8 mouse cellular contexts compared by ENCODE assay signal in the genomic region with DNA sequence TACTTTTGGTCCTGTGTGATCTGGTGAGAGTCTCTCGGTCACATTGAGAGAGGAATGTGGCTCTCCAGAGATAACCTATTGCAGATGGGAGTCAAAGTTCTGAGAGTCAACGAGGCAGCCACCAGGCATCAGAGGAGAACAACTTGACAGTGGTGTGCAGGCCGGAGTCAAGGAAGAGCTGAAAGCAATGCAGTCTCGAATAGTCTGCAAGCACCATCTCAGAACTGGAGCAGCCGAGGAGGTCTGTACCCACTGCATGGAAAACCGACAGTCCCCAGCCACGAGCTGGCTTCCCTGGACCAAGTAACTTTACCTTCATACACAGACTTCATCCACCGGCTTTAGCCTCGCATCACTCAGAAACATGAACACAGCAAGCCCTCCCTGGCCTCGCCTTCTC. TPM values are rescaled to one million over a fixed set of nuclear protein-coding genes. Genes with fewer than 3 reads are reported as not detected.
DNase-seq lines count a peak whose midpoint lies in the region; ATAC-seq and TF ChIP-seq lines count a peak whose summit lies in the region.

No protein-coding gene starts in this region.

- peak overlapping the region; percentile 65 for H3K9ac ChIP-seq in heart, embryonic 15.5 days
- no peak overlapping the region; the same call in 1 of the 2 replicates for H3K9ac ChIP-seq in hindbrain, embryonic 16.5 days (ENCODE audit: low read depth, low read length)
- H3K9ac ChIP-seq in midbrain, embryonic 15.5 days, result peak overlapping the region; percentile 58; the same call in 1 of the 2 replicates

- ATAC-seq in heart, embryonic 15.5 days (replicated peaks; ENCODE audit: insufficient number of reproducible peaks, insufficient read depth, low FRiP score, low read depth), result no peak
- no peak for ATAC-seq in hindbrain, embryonic 16.5 days
- no peak for ATAC-seq in midbrain, embryonic 15.5 days (replicated peaks)

- no peak overlapping the region for H3K27ac ChIP-seq in heart, embryonic 15.5 days
- H3K27ac ChIP-seq in cortical plate, adult 2 months (ENCODE audit: insufficient read depth, low read length), result no peak overlapping the region
- H3K27ac ChIP-seq in hindbrain, embryonic 16.5 days (ENCODE audit: low read depth, low read length), result no peak overlapping the region
- no peak overlapping the region for H3K27ac ChIP-seq in midbrain, embryonic 15.5 days
- H3K27ac ChIP-seq in thymus, adult 2 months (ENCODE audit: control insufficient read depth, insufficient read depth, low read length), result no peak overlapping the region

- H3K4me1 ChIP-seq in heart, embryonic 15.5 days (replicated peaks), result peaks cover 21% of the 10 kb centered on the region
- peaks cover 5% of the 10 kb centered on the region; the same call in 1 of the 2 replicates for H3K4me1 ChIP-seq in cortical plate, adult 2 months (ENCODE audit: control insufficient read depth, insufficient read depth, low read length)
- H3K4me1 ChIP-seq in hindbrain, embryonic 16.5 days (ENCODE audit: control insufficient read depth, insufficient read depth, low read depth, low read length), result peaks cover 21% of the 10 kb centered on the region
- H3K4me1 ChIP-seq in midbrain, embryonic 15.5 days, result peaks cover 27% of the 10 kb centered on the region
- H3K4me1 ChIP-seq in thymus, adult 2 months (replicated peaks; ENCODE audit: control insufficient read depth, insufficient read depth, low read length), result peaks cover 11% of the 10 kb centered on the region

- peaks cover 39% of the 10 kb centered on the region for H3K36me3 ChIP-seq in heart, embryonic 15.5 days
- H3K36me3 ChIP-seq in hindbrain, embryonic 16.5 days (ENCODE audit: control insufficient read depth, insufficient read depth, low read length), result peaks cover 23% of the 10 kb centered on the region
- H3K36me3 ChIP-seq in midbrain, embryonic 15.5 days (replicated peaks), result peaks cover 25% of the 10 kb centered on the region
- peaks cover 21% of the 10 kb centered on the region for H3K36me3 ChIP-seq in thymus, adult 2 months (ENCODE audit: control insufficient read depth, insufficient read depth, low read length)

- no peak for TF ChIP-seq POLR2A in cortical plate, adult 2 months (IDR thresholded peaks at IDR 0.05; ENCODE audit: extremely low read depth, insufficient read depth, low read length)
- TF ChIP-seq POLR2A in thymus, adult 2 months (IDR thresholded peaks at IDR 0.05; ENCODE audit: control insufficient read depth, extremely low read depth, insufficient read depth, low read length, poor library complexity), result no peak

- no peaks in the 10 kb centered on the region for H3K9me3 ChIP-seq in heart, embryonic 15.5 days (replicated peaks)
- H3K9me3 ChIP-seq in hindbrain, embryonic 16.5 days (ENCODE audit: control insufficient read depth, low read length), result no peaks in the 10 kb centered on the region
- H3K9me3 ChIP-seq in midbrain, embryonic 15.5 days, result no peaks in the 10 kb centered on the region

- H3K27me3 ChIP-seq in heart, embryonic 15.5 days, result no peaks in the 10 kb centered on the region
- H3K27me3 ChIP-seq in hindbrain, embryonic 16.5 days (replicated peaks; ENCODE audit: control insufficient read depth, insufficient read depth, low read length), result no peaks in the 10 kb centered on the region
- no peaks in the 10 kb centered on the region for H3K27me3 ChIP-seq in midbrain, embryonic 15.5 days (replicated peaks)
- no peaks in the 10 kb centered on the region for H3K27me3 ChIP-seq in thymus, adult 2 months (ENCODE audit: control insufficient read depth, insufficient read depth, low read length)

- no peak for TF ChIP-seq CTCF in cortical plate, adult 2 months (IDR thresholded peaks at IDR 0.05; ENCODE audit: extremely low read depth, insufficient read depth, low read length)
- no peak for TF ChIP-seq CTCF in thymus, adult 2 months (IDR thresholded peaks at IDR 0.05; ENCODE audit: borderline replicate concordance, control insufficient read depth, extremely low read depth, insufficient read depth, low read length, poor library complexity)

- H3K4me2 ChIP-seq in heart, embryonic 15.5 days, result peak overlapping the region; percentile 80
- H3K4me2 ChIP-seq in hindbrain, embryonic 16.5 days (ENCODE audit: low read length), result peak overlapping the region; percentile 79
- peak overlapping the region; percentile 78 for H3K4me2 ChIP-seq in midbrain, embryonic 15.5 days

- H3K4me3 ChIP-seq in heart, embryonic 15.5 days, result peak overlapping the region; percentile 72
- H3K4me3 ChIP-seq in cortical plate, adult 2 months (ENCODE audit: insufficient read depth, low read length), result peak overlapping the region; percentile 85; the same call in 1 of the 2 replicates
- H3K4me3 ChIP-seq in hindbrain, embryonic 16.5 days (ENCODE audit: low read length), result peak overlapping the region; percentile 86; the same call in 1 of the 2 replicates
- peak overlapping the region; percentile 79; the same call in 1 of the 2 replicates for H3K4me3 ChIP-seq in midbrain, embryonic 15.5 days
- H3K4me3 ChIP-seq in thymus, adult 2 months (ENCODE audit: control insufficient read depth, insufficient read depth, low read length), result no peak overlapping the region

- no peak for DNase-seq in heart, adult 9 months (ENCODE audit: low spot score in 2 of 2)
- DNase-seq in embryo, embryonic 10.5 days (ENCODE audit: low spot score), result no peak
- DNase-seq in thymus, adult 2 months, result no peak
- DNase-seq in adrenal gland, adult (ENCODE audit: inconsistent age in 2 of 2, low spot score in 1 of 2), result no peak

- 53% methylated on average over 10 of the region's 10 CpGs for WGBS in heart, embryonic 15.5 days
- WGBS in hindbrain, embryonic 16.5 days, result 80% methylated on average over 8 of the region's 10 CpGs
- WGBS in midbrain, embryonic 15.5 days, result 81% methylated on average over 10 of the region's 10 CpGs
- WGBS in thymus, adult 2 months, result 91% methylated on average over 10 of the region's 10 CpGs

RNA-seq across cellular contexts. Expression of a gene that starts 1.9 kb away (rescaled TPM):
- 13.3 and 18.5 TPM in 2 replicates for polyA plus RNA-seq in heart, embryonic 15.5 days (2015; fragmentation: Nextera tagmentation; extraction: Ambion mirVana)
- 33.2 and 33.4 TPM in 2 replicates for polyA plus RNA-seq in cortical plate, adult 2 months (2012; rRNA removed)
- 19.6 and 25.8 TPM in 2 replicates for polyA plus RNA-seq in hindbrain, embryonic 16.5 days (2015; fragmentation: Nextera tagmentation; extraction: Ambion mirVana)
- 28.8 and 31.1 TPM in 2 replicates for polyA plus RNA-seq in midbrain, embryonic 15.5 days (2015; fragmentation: Nextera tagmentation; extraction: Ambion mirVana)
- polyA plus RNA-seq in thymus, adult 2 months (2012; rRNA removed), result 68.1 and 86.8 TPM in 2 replicates

RNA-seq across cellular contexts. Expression of a gene that starts 52.4 kb away (rescaled TPM):
- polyA plus RNA-seq in heart, embryonic 15.5 days (2015; fragmentation: Nextera tagmentation; extraction: Ambion mirVana), result not detected in 2 replicates
- 8.7 and 9.9 TPM in 2 replicates for polyA plus RNA-seq in cortical plate, adult 2 months (2012; rRNA removed)
- 1.9 and 2.0 TPM in 2 replicates for polyA plus RNA-seq in hindbrain, embryonic 16.5 days (2015; fragmentation: Nextera tagmentation; extraction: Ambion mirVana)
- polyA plus RNA-seq in midbrain, embryonic 15.5 days (2015; fragmentation: Nextera tagmentation; extraction: Ambion mirVana), result 1.5 and 1.6 TPM in 2 replicates
- not detected in 2 replicates for polyA plus RNA-seq in thymus, adult 2 months (2012; rRNA removed)
